Mouse (Mus musculus): ENCODE data around the gene Rpl31.
A peak's percentile ranks its signal among the peaks of the same experiment; 100 is the strongest.

Rpl31 gene

DNA sequence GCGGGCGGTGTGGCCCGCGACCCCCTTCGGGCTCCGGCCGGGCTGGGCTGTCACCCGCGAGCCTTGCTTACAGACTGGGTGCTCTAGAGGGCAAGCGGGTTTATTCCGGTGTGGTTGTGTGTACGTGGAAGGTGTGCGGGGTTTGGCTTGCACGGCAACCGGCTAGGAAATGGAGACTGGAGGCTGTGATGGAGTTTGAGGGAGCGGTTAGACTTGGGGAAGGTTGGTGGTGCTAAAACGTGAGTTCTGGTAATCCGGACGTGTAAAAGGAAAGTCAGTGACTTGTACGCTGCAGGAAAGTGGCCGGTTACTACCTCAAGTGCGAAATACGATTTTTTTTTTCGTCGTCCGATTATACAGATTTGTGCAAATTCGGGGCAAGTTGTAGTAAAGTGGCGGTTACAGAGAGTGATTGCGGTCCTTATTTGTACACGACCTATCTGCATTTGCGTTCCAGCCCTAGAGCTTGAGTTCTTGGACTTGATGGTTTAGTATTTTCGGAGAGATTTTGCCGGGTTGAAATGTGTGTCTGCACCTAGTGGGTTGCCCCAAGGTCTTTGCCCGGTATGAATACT, 712 bp downstream of the Rpl31 start:
- DNase-seq, result peak; percentile 18

GRCm38 (mm10) chr1:39370431-39370830, 2.8 kb downstream of the Rpl31 start:
- no peak for DNase-seq

DNA sequence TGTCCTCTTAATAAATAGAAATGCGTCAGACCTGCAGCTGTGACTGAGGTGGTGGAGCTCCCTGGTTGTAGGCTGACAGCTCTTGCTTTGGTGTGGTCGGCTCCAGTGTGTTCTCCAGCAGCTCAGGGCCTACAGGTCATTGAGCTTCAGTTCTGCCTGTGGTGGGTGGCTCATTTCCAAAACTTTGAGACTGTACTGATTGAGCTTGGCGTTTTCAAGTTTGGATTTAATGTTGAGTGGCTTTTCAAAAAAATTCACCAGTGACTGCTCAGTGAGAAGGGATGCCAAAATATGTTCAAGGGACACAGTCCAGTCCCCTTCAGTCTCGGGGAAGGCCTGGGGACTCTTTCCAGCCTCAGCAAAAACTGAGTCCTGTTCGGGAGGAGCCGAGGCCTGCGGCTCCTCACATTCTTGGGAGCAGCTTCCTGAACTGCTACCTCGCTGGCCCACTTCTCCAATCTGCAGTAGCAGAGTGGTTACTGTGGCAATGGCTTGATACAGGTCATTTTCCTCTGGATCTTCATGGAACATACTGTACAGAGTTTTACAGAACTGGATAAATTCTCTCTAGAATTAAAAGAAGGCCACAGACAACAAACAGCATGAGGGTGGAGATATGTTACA, 4.7 kb downstream of the Rpl31 start:
- DNase-seq, result no peak

- DNase-seq, result no peak
Measured at GRCm38 (mm10) chr1:39373378-39373777, 5.7 kb downstream of the Rpl31 start.

GRCm38 (mm10) chr1:39374231-39374809, 6.7 kb downstream of the Rpl31 start:
- no peak for DNase-seq

DNA sequence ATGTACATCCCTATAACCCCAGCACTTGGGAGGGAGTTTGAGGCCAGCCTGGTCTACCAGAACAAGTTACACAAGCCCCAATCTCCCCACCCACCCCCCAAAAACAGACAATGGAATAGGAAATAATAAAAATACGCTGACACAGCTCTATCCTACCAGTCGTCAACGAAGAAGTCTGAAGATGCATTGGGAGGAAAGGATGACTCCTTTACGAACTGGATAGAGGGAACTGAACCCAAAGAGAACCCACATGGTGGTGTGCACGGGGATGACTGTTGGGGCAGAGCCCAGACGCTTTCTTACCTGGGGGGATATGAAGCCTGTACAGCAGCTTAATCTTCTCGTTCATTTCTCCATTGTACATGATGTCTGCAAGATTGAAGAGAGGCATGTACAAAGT, 8.5 kb downstream of the Rpl31 start:
- no peak for DNase-seq

DNA sequence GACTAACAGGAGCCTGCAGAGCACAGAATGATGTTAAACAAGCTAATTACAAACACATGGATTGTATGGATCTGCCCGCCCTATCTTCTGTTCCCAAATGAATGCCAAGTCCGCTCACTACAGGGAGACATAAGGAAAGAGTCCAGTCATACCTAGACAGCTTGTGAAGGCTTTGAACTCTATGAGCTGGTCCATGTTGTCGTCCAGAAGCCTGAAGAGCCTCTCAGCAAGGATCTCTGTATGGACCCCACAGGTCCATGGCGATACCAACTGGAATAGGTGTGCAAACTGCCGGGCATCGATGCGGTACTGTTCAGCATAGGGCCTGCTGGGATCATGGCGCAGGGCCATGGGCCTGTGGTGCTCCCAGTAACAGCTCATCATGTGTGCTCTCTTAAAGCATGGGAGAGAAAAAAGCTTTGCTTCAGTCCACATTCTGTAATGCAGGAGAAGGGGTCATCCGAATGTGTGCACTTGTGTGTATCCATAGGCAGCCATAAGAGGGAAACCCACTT, 9.1 kb downstream of the Rpl31 start:
- no peak for DNase-seq

DNA sequence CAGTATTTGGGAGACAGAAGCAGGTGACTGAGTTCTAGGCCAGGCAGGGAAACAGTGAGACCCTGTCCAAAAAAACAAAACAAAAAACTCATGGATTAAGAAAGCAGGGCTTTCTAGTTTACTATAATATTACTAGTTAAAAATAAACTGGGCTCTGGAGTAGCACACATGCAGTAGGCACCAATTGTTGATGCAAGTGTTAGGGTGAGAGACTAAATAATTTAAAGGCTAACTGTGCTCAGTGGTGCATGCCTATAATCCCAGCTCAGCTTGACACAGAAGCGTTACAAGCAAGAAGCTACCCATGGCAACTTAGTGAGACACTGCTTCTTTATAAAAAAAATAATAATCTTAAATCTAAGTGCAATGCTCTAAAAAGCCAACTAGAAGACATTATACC, 10.9 kb downstream of the Rpl31 start:
- no peak for DNase-seq

DNA sequence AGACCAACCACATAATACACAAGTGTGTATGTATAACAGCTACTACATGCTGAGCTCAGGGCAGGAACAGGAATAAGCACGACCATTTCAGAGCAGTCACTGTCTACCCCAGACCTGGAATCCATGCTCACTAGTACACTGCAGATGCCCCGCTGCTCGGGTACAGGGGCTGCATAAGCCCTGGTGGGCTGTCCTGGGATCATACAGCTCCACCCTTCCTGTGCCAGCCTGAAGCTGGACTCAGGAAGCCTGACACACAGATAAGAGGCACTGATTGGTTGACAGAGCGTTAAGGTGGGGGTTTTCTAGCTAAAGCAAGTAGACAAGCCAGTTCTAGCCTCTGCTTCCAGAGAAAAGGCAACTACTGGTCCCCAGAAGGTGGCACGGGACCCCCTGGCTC, 11.4 kb downstream of the Rpl31 start:
- DNase-seq, result no peak

- DNase-seq, result no peak
Measured at GRCm38 (mm10) chr1:39381017-39381416, 13.4 kb downstream of the Rpl31 start.

DNA sequence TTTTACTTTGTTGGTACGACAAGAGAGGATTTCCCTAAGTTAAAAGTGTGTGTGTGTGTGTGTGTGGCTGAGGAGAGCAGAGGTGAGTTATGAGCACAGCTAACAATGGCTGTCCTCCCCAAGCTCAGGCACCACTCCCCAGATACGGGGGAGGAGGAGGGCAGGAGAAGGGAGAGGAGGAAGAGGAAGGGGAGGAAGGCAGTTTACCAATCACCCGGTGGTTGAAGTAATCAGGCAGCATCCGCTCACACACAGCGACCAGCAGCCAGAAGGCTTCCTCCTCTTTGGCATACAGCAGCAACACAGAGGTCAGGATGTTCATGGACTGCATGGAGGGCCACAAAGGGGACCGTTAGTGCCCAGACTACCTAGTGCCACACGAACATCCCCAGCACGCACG, 17.3 kb downstream of the Rpl31 start:
- no peak for DNase-seq

- DNase-seq, result no peak
Measured at GRCm38 (mm10) chr1:39386456-39386855, 18.8 kb downstream of the Rpl31 start.

- DNase-seq, result no peak
Measured at GRCm38 (mm10) chr1:39387497-39387896, 19.9 kb downstream of the Rpl31 start.

DNA sequence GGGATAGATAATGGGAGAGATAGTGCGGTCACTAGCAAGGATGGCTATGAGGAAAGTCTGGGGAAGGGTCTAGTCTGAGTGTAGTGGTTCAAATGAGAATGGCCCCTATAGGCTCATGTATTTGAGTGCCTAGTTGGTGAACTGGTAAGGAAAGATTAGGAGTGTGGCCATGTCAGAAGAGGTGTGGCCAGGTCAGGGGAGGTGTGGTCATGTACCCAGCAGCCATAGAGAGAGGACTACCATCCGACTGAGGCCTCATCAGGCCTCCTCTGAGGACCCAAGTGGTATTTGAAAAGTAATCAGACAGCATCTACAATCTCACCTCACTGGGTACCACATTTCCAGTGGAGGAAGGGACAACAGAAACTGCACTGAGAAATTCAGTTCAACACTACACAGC, 20.5 kb downstream of the Rpl31 start:
- DNase-seq, result no peak

DNA sequence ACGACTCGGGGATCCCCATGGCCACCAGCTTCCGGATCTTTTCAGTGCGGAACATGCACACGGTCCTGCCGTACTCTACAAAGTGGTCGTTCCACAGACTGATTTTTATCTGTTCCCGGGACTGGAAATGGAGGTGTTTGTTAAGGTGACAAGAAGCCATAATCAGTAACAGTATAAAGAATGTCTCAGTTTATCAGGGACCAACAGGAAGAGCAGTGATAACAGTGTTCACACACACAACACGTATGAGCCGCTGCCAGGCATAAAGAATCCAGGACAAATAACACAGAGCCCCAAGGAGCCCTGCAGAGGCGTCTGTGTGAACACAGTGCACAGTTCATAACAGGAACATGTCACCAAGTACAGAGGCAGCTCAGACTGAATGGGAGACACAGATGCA, 21.7 kb downstream of the Rpl31 start:
- DNase-seq, result no peak

GRCm38 (mm10) chr1:39391652-39392051, 24.0 kb downstream of the Rpl31 start:
- DNase-seq, result no peak

DNA sequence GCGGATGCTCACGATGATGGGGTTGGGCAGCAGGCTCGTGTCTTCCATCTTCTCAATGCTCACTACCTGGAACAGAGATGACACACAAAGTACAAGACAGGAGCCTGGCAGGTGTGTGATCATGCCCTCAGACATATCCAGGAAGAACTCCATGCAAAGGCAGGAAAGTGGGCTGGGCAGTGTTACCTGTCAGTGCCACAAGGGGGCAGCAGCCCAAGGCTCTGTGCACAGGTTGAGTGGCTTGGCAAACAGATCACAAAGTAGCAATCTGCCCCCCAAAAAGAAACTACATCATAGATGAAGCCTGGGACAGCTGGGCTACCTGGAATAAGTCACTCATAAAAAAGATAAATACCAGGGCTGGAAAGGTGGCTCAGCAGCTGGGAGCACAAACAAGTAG, 24.5 kb downstream of the Rpl31 start:
- DNase-seq, result peak; percentile 60

DNA sequence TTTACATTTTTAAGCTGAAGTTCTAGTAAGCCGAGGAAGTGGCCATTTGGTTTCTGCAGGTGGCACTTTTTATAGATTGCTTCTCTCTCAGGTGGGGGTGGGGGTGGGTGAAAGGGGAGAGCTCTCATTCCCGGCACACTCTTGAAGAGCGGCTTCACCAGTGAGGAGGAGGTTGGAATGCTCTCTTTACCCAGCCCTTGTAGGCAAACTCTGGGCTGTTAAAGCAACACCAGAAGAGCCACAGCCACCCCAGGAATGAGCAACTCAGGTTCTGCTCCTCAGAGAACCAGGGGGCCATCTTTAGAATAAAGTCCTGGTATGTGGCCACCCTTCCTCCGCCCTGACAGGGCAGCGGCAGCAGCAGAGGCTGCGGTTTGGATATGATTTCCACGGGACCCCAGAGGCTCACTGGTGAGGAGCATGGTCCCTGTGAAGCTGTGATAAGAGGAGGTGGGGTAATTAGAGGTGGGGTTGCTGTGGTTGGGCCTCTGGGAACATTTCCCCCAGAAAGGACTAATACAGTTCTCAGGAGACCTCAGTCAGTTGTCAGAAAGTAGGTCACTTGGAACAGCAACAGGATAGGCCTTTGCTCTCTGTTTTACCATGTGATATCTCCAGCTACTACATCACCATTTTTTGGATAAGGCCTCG, 25.7 kb downstream of the Rpl31 start:
- DNase-seq, result no peak

- DNase-seq, result peak; percentile 22
Measured at GRCm38 (mm10) chr1:39394096-39394495, 26.5 kb downstream of the Rpl31 start.

- DNase-seq, result no peak
Measured at GRCm38 (mm10) chr1:39394650-39395049, 27.0 kb downstream of the Rpl31 start.

GRCm38 (mm10) chr1:39396347-39396746, 28.7 kb downstream of the Rpl31 start:
- DNase-seq, result no peak

GRCm38 (mm10) chr1:39398284-39398683, 30.6 kb downstream of the Rpl31 start:
- DNase-seq, result no peak

DNA sequence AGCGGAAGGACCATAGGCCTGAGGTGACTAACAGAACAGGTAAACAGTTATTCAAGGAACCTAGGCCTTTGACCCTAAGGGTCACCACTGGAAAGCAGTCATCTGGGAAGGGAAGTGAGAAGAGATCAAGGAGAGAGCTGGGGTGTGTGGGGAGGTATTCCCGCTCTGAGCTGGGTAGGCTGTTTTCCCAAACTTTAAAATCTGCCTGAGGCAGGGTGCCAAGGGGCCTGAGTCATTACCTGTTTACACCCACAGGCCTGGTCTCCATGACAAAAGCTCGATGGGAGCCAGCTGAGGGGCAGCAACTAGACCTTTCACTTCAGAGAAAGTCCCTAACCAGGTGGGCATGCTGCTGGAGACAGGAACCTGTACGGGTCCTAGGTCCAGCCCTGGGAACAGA, 31.6 kb downstream of the Rpl31 start:
- no peak for DNase-seq

- DNase-seq, result no peak
Measured at GRCm38 (mm10) chr1:39400173-39400572, 32.5 kb downstream of the Rpl31 start.
